Mouse (Mus musculus) heart, adult 2 months (tissue): ENCODE results near the gene Stab2.

Source experiments
- CTCF ChIP-seq: fragments of 200-600 bp; IDR thresholded peaks from 2 replicates; pipeline ENCODE4 v1.8.1; 2022; ENCODE audit warnings: antibody characterized with exemption, mild to moderate bottlenecking, moderate library complexity
- EP300 ChIP-seq: fragments of 200-500 bp; IDR thresholded peaks from 2 replicates; pipeline ENCODE4 v1.6.1; 2011; ENCODE audit warnings: low read depth, low read length, control low read depth; ENCODE audit not compliant: insufficient read depth
- POLR2A ChIP-seq: fragments of 200-500 bp; IDR thresholded peaks from 2 replicates; pipeline ENCODE4 v1.6.1; 2011; ENCODE audit warnings: mild to moderate bottlenecking, low read depth, low read length, control low read depth; ENCODE audit not compliant: insufficient read depth

DNA sequence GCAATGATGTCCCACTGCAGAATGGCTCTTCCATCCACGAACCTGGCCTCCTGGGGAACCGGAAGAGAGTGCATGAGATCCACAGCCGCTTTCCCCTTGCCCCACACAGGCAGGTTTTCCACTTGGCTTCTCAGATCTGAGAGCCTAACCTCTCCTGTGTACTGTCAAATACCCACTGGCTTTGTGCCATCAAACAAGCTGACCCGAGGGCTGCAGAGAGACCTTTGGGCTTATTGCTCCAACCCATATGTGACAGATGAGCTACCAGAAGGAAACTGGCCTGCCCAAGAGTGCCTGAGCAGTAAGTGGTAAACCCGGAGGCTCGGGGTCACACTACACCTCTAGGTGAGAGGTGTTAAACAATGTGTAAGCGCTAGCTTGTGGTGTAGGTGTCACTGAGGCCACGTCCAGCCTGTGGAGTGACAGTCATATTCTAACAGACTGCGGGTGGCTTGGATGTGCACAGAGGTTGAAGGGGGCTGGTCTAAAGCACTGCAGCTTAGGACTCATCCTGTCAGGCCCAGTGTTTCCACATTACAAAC is 160.8 kb downstream of the Stab2 start:
- TF ChIP-seq CTCF (no peak), POLR2A (no peak), EP300 (no peak)
